Mouse (Mus musculus): ENCODE data around the gene 4933428G20Rik. TPM values are rescaled to one million over a fixed set of nuclear protein-coding genes. Genes with fewer than 3 reads are reported as not detected.

The 4933428G20Rik gene
- total RNA-seq, 2 experiments from 2014 or later = not detected

DNA sequence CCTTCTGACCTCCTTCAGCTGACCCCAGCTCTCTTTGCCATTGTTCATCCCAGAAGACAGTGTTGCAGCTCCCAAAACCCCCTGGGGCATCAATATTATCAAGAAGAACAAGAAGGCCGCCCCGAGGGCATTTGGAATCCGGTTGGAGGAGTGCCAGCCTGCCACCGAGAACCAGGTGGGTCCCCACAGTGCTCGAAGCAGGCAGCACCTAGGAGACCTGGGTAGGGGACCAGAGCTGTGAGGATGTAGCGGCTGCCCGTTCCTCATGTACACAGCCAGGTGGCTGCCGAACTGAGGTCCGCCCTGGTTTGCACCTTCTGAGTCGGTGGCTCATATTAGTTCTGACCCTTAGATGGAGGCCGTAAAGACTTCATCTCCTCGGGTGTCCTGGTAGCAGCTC, 34.2 kb downstream of the 4933428G20Rik start:
- DNase-seq (ENCODE audit: low spot score in 2 of 2) = no peak

DNA sequence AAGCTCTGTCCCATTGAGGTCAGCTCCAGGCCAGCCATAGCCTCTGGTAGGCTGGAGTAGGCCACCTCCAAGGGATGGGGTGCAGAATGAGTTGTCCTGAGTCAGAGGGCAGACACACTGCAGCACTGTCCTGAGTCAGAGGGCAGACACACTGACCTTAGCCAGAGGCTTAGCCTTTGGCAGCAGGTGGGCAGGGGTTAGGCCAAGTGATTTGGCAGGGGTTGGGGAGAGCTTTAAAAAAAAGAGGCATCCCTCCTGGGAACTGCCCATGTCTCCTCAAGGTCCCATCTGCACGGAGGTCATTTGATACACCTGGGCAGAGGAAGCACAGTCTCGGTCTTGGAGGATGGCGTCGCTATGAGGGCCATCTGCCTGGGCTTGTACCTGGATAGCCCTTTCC, 36.1 kb downstream of the 4933428G20Rik start:
- DNase-seq (ENCODE audit: low spot score in 2 of 2) = no peak

- no peak for DNase-seq (ENCODE audit: low spot score in 2 of 2)
Observed at GRCm38 (mm10) chr11:97463166-97463565, 37.0 kb downstream of the 4933428G20Rik start.

- DNase-seq (ENCODE audit: low spot score in 2 of 2) = no peak
Observed at GRCm38 (mm10) chr11:97462538-97462937, 37.6 kb downstream of the 4933428G20Rik start.

- DNase-seq (ENCODE audit: low spot score in 2 of 2) = no peak
Observed at GRCm38 (mm10) chr11:97461307-97461820, 38.8 kb downstream of the 4933428G20Rik start.

GRCm38 (mm10) chr11:97457120-97457519, 43.0 kb downstream of the 4933428G20Rik start:
- DNase-seq (ENCODE audit: low spot score in 2 of 2) = no peak

- no peak for DNase-seq (ENCODE audit: low spot score in 2 of 2)
Observed at GRCm38 (mm10) chr11:97451625-97452024, 48.5 kb downstream of the 4933428G20Rik start.

DNA sequence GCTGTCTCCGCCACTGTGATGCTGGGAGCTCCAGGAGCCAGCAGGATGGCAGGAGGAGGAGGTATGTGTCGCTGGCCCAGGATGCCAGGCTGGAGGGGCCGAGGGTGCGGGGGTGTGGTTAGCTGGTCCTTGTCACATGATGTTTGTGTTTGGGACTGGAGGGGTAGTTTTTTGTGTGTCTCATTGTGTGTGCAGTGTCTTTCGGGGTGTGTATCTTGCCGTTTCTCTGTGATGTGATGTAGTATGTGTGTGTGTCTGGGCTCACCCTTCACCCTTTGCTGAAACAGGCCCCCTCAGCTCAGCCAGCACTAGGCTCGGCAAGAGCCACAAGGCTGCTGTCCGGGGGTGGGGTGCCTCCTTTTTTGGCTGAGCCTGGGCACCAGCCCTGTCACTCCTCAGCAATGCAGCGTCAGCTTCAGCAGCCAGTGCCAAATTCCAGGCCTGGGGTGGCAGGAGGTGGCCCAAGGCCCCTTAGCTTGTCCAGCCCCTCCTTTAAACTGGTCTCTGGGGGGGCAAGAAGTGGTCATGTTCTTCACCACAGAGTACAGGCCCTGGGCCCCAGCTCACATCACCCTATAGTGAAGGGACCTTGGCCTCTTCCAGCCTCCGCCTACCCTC, 49.7 kb downstream of the 4933428G20Rik start:
- peak; percentile 63 to 64 for DNase-seq (ENCODE audit: low spot score in 2 of 2)

DNA sequence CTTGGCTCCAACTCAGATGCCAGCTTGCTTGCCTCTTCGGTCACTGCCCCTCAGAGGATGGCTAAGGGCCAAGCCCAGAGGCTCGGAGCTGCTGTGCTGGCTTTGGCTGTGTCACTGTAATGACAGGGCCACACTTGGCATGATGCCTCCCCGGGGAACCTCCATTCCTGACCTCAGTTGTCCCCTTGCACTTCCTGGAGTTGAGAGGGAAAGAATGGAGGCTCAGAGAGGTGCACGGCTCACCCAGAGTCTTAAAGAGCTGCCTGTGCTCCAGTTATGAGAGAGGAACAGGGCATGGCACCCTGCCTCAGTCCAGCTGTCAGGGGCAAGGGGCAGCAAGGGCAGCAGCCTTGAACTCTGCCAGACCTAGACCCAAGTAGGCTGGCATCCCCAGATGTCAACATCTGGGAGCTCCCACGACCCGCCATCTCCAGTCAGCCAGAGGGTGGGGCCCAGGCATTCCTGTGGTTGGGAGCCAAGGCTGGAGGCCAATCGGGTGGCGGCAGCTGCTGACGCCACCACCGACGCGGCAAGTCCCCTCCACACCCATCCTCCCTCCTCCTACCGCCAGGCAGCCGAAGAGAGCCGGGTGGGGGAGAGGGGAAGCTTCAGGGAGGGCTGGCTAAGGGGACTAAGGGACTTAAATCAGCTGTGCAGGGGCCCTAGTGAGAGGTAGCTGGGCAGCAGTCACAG, 50.4 kb downstream of the 4933428G20Rik start:
- peak; percentile 70 to 83 for DNase-seq (ENCODE audit: low spot score in 2 of 2)

DNA sequence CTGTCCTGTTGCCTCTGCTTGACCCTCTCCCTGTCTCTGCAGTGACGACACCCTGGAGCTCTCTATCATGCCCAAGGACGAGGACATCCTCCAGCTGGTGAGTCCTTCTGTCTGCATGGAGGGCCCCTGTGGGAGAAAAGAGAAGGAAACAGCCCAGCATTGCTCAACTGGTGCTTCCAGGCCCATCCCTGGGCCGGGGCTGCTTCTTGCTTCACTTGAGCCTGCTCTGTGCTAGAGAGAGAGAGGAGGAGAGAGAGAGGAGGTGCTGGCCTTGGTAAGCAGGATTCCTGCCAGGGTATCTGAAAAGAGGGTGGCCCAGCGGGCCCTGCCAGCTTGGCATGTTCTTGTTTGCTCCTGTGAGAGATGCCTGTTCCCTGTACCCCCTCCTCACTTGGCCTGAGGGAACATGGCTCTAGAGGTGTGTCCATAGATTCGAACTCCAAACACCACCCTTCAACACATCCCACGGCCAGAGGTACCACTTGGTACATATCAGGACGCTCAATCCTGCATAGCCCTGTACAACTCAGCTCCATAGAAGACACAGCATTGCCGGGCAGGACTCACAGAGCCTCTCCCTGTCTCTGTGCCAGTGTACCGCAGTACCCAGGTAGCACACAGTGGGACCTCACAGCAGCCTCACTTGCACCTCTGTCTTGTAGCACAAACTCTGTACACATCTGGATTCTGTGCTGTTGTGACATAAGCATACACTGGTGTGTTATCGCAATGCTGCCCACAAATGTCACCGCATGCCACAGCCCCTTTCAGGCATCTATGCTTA, 51.3 kb downstream of the 4933428G20Rik start:
- no peak for DNase-seq (ENCODE audit: low spot score in 2 of 2)

DNA sequence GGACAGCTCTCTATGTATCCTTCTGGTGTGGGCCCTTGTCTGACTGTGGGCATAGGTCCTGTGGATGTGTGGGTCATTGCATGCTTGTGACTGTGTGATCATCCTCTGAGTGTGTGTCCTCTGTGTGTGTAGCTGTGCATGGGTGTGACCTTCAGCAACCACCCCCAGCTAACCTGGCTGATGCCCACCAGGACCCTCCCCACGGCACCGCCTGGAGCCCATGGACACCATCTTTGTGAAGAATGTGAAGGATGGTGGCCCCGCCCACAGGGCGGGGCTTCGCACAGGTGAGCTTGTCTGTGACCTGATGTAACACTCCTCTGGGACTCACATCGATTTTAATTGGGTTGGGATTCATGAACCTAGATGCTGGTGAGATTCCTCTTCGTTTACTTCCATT, 52.2 kb downstream of the 4933428G20Rik start:
- DNase-seq (ENCODE audit: low spot score in 2 of 2) = no peak

GRCm38 (mm10) chr11:97445999-97446511, 54.1 kb downstream of the 4933428G20Rik start:
- no peak for DNase-seq (ENCODE audit: low spot score in 2 of 2)

- no peak for DNase-seq (ENCODE audit: low spot score in 2 of 2)
Observed at GRCm38 (mm10) chr11:97445596-97445995, 54.5 kb downstream of the 4933428G20Rik start.

- no peak for DNase-seq (ENCODE audit: low spot score in 2 of 2)
Observed at GRCm38 (mm10) chr11:97442891-97443675, 57.1 kb downstream of the 4933428G20Rik start.

DNA sequence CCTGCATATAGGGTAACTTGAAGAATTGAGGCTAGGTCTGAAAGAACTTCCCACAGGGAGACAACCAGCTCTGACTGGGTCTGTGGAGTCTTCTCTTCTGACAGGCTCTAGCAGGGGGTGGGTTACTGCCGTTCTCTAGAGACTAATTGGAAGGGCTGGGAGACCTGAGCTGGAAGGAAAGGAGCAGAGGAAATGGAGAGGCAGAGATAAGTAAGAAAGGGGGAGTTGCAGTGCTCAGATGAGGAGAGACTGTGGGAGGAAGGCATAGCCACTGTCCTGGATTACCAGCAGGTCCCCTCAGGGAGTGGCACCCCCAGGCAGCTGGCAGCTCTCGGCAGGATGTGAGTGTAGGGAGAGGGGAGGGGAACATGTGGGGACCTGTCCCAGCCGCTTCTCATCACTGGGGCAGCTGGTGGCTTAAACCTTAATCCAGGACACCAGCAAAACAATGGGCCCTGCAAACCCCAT, 58.4 kb downstream of the 4933428G20Rik start:
- DNase-seq (ENCODE audit: low spot score in 2 of 2) = no peak

DNA sequence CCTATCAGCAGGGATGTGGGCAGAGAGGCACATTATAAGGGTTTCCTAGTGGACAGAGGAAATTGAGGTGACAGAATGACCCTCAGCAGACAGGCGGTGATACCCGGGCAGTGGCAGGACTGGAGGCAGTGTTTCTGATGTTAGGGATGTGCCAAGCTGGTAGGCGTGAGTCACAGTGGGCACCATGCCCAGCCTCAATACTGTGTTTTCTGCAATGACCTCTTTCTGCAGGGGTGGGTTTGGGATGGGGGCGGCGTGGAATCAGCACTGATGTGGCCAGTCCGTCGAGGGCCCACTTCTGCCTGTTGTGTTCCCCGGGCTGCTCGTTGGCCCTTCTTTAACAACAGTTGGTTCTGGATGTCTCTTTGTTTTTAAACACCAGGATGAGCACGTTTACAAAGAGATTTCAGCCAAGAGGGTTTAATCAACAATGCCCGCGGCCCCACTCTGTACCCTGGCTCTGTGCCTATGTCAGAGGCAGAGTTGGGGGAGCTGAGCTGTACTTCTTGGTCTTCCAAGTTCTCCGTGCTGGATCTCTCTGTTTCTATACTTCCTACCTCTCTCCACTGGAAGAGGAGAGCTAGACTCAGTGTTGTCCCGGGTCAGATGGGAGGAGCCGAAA, 59.0 kb downstream of the 4933428G20Rik start:
- DNase-seq (ENCODE audit: low spot score in 2 of 2) = no peak
